ENCODE assay signal across 24 mouse cellular contexts in the genomic region with DNA sequence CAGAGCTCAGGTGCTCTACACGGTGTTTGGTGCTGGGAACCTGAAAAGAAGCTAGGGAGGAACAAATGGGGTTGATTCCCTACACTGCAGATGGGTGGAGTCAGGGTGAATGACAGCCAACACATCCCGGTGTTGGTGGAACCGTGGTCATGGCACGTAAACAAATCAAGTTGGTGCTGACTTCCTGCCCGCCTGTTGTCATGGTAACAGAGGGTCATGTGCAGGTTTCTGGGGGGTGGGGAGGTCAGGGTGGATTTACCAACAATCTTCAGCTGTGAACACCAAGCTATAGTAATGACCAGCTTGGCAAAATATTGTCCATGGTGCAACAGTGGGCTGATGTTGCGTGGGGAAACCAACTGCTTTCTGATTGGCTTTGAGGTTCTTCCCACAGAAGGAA. TPM values are rescaled to one million over a fixed set of nuclear protein-coding genes. Genes with fewer than 3 reads are reported as not detected.
DNase-seq lines count a peak whose midpoint lies in the region.
"Had no signal": no experiment of that assay in that cellular context is flagged by ENCODE, and none has a peak within 500 bp of the region (broad histone marks: within the 10 kb centered on the region; RNA-seq: fewer than 3 reads in every experiment).

No protein-coding gene starts in this region.

- H3K27ac ChIP-seq in heart, embryonic 10.5 days, result no peak overlapping the region
- no peak overlapping the region for H3K27ac ChIP-seq in limb, embryonic 10.5 days
- H3K27ac ChIP-seq: forebrain, embryonic 15.5 days; hindbrain, embryonic 10.5 days; lung, embryonic 15.5 days had no signal

- peak; percentile 21 for DNase-seq in cerebellum, adult 9-10 months
- DNase-seq in cerebellum, postnatal 14 days, result no peak
- DNase-seq in thymus, postnatal 0 days (ENCODE audit: low spot score), result peak; percentile 62
- DNase-seq in thymus, adult 18-20 months, result no peak
- peak; percentile 82 for DNase-seq in R1 (ENCODE audit: low read depth, low spot score)
- DNase-seq in naive thymus-derived CD4-positive, alpha-beta T cell, adult 2 months (ENCODE audit: low read depth), result peak; percentile 76
- DNase-seq in heart, embryonic 10.5 days (ENCODE audit: low spot score), result no peak
- no peak for DNase-seq in limb, embryonic 10.5 days (ENCODE audit: low spot score)
- DNase-seq: adrenal gland, adult 2 months; cerebellum, adult 2 months; embryo, embryonic 11 days; gastrocnemius, postnatal 36 days; kidney, adult 9 months; kidney, postnatal 25 days; left cerebral cortex, postnatal 4 days; midbrain, embryonic 14.5 days; retina, postnatal 1 day had no signal

- no peaks in the 10 kb centered on the region for H3K27me3 ChIP-seq in heart, embryonic 10.5 days (ENCODE audit: insufficient read depth, poor library complexity, severe bottlenecking)
- no peaks in the 10 kb centered on the region for H3K27me3 ChIP-seq in limb, embryonic 10.5 days (ENCODE audit: low read depth, poor library complexity, severe bottlenecking)
- H3K27me3 ChIP-seq: forebrain, embryonic 15.5 days; lung, embryonic 15.5 days; megakaryocyte, embryonic 14.5 days had no signal

- H3K36me3 ChIP-seq in heart, embryonic 10.5 days, result peaks cover 27% of the 10 kb centered on the region
- peaks cover 28% of the 10 kb centered on the region for H3K36me3 ChIP-seq in limb, embryonic 10.5 days

- no peaks in the 10 kb centered on the region for H3K9me3 ChIP-seq in heart, embryonic 10.5 days
- H3K9me3 ChIP-seq in limb, embryonic 10.5 days (replicated peaks), result no peaks in the 10 kb centered on the region
- H3K9me3 ChIP-seq: forebrain, embryonic 15.5 days; G1E; hindbrain, embryonic 10.5 days; lung, embryonic 15.5 days; megakaryocyte, embryonic 14.5 days had no signal

- 60% methylated on average over 6 of the region's 6 CpGs for WGBS in heart, embryonic 10.5 days
- 61% methylated on average over 6 of the region's 6 CpGs for WGBS in limb, embryonic 10.5 days

- H3K4me1 ChIP-seq in heart, embryonic 10.5 days, result peaks cover 32% of the 10 kb centered on the region
- peaks cover 41% of the 10 kb centered on the region for H3K4me1 ChIP-seq in limb, embryonic 10.5 days

- H3K4me3 ChIP-seq in heart, embryonic 10.5 days, result no peak overlapping the region
- H3K4me3 ChIP-seq in limb, embryonic 10.5 days, result no peak overlapping the region
- H3K4me3 ChIP-seq: forebrain, embryonic 15.5 days; lung, embryonic 15.5 days had no signal

RNA-seq across cellular contexts. Expression of a gene that starts 7.5 kb away (rescaled TPM):
- 877 and 894 TPM in 2 replicates for polyA plus RNA-seq in thymus, postnatal 0 days (2015; fragmentation: Nextera tagmentation; extraction: Ambion mirVana)
- polyA plus RNA-seq in heart, embryonic 10.5 days (2016; fragmentation: Nextera tagmentation; extraction: Ambion mirVana), result 536 and 638 TPM in 2 replicates
- polyA plus RNA-seq in limb, embryonic 10.5 days (2016; fragmentation: Nextera tagmentation; extraction: Ambion mirVana), result 757 and 864 TPM in 2 replicates

RNA-seq across cellular contexts. Expression of a gene that starts 39.1 kb away (rescaled TPM):
- 0.24 and 0.34 TPM in 2 replicates for polyA plus RNA-seq in thymus, postnatal 0 days (2015; fragmentation: Nextera tagmentation; extraction: Ambion mirVana)
- 0.14 and 0.15 TPM in 2 replicates for polyA plus RNA-seq in heart, embryonic 10.5 days (2016; fragmentation: Nextera tagmentation; extraction: Ambion mirVana)
- polyA plus RNA-seq in limb, embryonic 10.5 days (2016; fragmentation: Nextera tagmentation; extraction: Ambion mirVana), result 0.26 and 0.33 TPM in 2 replicates
- polyA plus RNA-seq: G1E; heart, postnatal 0 days; liver, adult 2 months had no signal

Comparison
In these comparisons a context has a peak if more than half of its experiments do, and no peak if none do; other contexts are left out.
1. DNase-seq: peak in cerebellum, adult 9-10 months (single experiment), thymus, postnatal 0 days (single experiment), R1 (single experiment) and naive thymus-derived CD4-positive, alpha-beta T cell, adult 2 months (single experiment); none in cerebellum, postnatal 14 days (0 of 2), thymus, adult 18-20 months (0 of 2), heart, embryonic 10.5 days (single experiment) and limb, embryonic 10.5 days (single experiment).